Mouse (Mus musculus): ENCODE data around the gene Cops7a.

DNA sequence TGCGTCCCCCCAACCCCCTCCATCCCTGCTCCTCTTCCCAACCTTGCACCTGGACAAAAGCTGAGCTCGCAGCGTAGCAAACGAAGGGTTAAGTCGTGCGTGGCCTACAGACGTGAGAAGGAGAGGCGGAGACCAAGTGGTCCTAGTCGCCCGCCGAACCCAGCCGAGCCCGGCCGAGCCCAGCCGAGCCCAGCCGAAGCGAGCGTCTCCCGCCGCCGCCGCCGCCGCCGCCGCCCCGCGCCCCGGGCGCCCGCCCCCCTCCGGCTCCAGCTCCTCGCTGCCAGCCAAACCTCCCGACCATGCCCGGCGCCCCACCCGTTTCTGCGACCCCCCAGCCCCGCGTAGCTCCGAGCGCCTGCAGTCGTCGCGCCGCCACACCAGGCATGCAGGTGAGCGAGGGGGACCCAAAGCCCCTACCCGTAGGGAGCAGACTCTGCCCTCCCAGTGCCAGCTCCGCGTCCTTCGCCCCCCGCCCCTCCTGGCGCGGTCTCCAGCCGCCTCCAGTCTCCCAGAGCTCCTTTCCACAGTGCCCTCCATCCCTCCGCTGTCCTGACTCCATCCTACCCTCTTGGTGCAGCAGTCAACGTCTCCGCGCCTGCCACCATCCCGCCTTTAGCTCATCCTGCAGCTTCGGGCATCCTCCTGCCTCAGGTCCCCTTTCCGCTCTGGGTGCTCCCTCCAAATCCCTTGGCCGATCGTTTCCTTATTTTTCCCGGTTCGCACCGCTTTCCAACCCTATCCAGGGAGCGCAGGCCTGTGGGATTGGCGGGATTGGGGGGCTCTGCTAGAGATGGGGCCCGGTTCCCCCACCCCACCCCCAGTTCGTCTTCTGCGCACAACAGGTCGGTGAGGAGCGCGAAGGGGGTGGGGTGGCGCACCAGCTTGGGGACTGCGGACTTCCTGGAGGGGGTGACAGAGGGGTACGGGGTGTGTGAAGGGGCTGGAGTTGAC lies 31.5 kb upstream of the Cops7a start, which contains the start of gene Pianp:
- TF ChIP-seq CTCF (IDR thresholded peaks at IDR 0.05; ENCODE audit: insufficient read depth, low read depth, low read length): no peak
- 0 out of 2 replicates have a peak, but pooled peaks have one; percentile 26 for TF ChIP-seq POLR2A (IDR thresholded peaks at IDR 0.05; ENCODE audit: insufficient read depth, low read depth, low read length)

All from olfactory bulb, adult 2 months (tissue).